Mouse (Mus musculus): ENCODE results near the gene Hoxb1.

Gene Hoxb1

DNA sequence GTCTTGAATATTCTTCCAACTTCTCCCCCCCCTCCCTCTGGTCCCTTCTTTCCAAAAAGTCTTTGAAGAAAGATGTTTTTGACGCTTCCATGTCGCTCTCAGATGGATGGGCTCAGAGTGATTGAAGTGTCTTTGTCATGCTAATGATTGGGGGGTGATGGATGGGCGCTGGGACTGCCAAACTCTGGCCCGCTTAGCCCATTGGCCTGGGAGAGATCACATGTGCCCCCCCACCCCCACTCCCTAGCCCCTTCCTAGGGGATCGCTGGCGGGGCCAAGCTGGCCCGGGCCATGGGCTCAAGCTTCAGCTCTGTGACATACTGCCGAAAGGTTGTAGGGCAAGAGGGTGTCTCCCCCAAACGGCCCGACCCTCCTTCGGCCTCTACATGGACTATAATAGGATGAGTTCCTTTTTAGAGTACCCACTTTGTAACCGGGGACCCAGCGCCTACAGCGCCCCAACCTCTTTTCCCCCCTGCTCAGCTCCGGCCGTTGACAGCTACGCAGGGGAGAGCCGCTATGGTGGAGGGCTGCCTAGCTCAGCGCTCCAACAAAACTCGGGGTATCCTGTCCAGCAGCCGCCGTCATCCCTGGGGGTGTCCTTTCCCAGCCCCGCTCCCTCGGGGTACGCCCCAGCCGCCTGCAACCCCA is at the start of gene Hoxb1:
Gene Hoxb1, plus strand, starts transcription at position 312 of the 651 bp plus-strand sequence.
- no peak for DNase-seq (ENCODE audit: low read depth)

DNA sequence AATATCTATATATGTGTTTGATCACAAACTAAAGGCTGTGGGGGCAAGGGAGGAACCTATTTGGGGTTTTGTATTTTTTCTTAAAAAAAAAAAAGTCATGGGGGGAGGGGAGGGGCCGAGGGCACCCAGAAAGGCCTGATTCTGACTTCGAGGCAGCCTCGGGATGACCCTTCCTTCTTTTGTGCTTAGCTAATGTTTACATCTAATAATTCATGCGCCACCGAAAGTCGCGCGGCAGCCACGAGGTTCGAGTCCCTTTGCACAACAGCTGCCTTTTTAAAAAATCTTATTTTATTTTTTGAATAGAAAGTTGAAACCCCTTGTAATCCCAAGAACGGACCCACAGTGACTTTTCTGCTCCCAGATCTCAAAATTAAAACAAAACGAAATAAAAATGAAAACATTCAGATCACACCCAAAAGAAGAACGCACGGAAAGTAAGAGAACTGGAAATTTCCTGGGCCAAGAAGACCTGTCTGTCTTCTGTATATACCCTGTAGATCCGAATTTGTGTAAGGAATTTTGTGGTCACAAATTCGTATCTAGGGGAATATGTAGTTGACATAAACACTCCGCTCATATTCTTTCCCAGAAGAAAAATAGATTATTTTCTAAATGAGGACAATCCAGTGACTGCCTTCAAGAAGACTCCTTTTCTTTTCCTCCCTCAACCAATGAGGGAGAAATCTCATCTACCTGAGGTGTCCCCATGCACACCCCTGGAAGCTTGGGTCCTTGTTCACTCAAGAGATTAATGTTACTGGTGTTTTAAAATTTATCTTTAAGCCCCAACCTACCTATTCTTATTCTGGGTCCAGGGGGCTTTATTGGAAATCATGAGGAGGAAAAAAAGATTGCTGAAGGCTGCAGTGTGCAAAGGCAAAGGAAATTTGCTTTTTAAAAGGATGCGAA is 48.6 kb upstream of the Hoxb1 start:
- peak; percentile 12 for DNase-seq (ENCODE audit: low read depth)

DNA sequence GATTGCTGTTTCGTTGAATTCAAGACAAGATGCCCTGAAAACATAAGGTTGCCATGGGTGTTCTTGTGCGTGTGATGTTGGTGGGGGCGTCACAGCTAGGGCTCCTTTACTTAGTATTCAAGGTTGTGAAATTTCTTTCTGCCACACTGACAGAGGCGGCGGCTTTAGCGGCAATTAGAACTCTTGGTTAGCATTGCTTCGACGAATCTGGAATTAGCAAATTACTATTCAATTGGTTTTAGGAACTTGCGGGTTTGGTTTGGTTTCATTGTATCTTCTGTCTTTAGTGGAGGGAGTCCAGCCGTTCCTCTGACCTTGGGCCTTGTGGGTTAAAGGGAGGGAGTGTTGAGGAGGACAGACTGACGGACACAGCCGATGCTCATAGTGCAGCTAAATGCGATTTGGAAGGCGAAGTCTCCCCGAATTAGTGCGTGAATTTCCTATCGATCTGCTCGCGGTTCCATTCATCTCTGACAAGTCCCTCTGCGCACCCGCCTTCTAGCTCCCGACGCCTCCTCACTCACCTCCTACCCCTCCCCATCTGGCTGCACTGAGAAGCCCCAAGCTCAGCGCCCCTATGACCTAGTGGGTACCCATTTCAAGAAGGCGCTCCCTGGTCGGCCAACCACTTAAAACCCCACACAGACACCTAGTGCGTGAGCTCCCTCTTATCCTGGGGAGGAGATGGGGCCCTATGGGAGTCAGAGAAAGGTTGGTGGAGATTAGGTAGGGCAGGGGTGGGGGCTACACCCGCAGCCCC is 47.8 kb upstream of the Hoxb1 start, which contains the start of gene Hoxb4:
Gene Hoxb4, plus strand, starts transcription at position 660 of the 760 bp plus-strand sequence.
- no peak for DNase-seq (ENCODE audit: low read depth)

DNA sequence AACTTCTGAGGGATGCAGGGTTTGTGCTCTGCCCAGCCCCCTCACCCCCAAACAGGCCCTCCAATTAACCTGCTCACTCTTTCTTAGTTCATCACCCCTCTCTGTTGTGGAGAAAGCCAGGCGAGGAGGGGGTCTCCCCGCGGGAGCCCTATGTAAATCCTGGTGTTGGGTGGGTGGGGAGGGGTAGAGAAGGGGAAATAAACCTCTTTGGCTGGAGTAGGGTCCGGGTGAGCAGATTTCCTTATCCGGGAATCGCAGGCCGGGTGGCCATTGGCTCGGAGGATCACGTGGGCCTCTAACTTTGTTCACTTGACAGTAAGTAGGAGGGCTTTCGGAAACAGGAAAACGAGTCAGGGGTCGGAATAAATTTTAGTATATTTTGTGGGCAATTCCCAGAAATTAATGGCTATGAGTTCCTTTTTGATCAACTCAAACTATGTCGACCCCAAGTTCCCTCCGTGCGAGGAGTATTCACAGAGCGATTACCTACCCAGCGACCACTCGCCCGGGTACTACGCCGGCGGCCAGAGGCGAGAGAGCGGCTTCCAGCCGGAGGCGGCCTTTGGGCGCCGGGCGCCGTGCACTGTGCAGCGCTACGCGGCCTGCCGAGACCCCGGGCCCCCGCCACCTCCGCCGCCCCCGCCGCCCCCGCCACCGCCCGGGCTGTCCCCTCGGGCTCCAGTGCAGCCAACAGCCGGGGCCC is 47.0 kb upstream of the Hoxb1 start:
- peak; percentile 83 for DNase-seq (ENCODE audit: low read depth)

DNA sequence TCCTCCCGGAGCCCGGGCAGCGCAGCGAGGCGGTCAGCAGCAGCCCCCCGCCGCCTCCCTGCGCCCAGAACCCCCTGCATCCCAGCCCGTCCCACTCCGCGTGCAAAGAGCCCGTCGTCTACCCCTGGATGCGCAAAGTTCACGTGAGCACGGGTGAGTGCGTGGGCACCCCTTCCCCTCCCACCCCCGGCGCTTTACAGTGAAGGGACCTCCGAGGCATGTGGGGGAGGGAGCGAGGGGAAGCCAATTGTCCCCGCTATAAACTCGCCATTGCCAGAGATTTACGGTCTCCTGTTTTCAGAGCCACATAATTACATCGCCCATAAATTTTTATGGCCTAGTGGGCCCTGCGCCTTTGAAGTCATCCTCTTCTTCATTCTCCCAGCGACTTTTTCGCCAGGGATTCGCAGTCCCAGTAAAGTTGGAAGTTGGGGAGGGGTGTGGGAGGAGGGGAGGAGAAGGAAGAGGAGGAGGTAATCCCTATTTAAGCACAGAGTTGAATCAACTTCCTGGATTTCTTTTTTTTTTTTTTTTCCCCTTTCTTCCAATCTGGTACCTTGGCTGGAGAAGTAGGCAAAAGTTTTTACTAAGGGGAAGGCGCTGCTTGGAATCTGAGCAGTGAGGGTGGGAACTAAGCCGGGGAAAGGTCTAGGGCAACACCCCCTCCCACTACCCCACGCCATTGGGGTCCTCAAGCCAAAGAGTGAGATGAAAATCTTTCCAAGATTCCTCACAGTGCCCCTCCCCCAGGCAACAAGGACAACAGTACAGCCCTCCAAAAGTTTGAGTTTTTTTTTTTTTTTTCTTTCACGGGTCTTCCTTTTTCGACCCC is 46.3 kb upstream of the Hoxb1 start:
- DNase-seq (ENCODE audit: low read depth) = peak; percentile 48

DNA sequence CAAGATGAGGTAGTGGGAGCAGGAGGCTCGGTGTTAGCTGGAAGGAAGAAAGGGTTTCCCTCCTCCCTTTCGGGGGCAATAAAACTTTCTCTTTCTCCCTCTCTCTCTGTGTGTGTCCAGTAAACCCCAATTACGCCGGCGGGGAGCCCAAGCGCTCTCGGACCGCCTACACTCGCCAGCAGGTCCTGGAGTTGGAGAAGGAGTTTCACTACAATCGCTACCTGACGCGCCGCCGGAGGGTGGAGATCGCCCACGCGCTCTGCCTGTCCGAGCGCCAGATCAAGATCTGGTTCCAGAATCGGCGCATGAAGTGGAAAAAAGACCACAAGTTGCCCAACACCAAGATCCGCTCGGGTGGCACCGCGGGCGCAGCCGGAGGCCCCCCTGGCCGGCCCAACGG is 45.6 kb upstream of the Hoxb1 start:
- DNase-seq (ENCODE audit: low read depth) = peak; percentile 38

DNA sequence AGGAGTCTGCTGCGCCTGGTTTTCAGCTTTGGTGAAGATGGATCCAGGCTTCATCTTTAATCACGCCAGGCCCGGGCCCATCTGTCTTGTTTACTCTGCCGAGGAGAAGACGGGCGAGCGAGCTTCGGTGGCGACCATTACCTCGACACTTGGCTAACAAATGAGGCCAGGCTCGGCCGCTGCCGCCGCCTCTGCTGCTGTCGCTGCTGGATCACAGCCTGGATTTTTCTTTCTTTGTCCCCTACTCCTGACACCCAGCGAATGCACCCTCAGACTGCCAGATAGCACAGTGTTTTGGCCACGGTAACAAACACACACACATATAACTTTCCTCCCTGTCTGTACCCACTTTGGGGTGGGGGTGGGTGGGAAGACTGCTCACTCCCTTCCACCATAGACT is 44.9 kb upstream of the Hoxb1 start:
- DNase-seq (ENCODE audit: low read depth) = no peak

DNA sequence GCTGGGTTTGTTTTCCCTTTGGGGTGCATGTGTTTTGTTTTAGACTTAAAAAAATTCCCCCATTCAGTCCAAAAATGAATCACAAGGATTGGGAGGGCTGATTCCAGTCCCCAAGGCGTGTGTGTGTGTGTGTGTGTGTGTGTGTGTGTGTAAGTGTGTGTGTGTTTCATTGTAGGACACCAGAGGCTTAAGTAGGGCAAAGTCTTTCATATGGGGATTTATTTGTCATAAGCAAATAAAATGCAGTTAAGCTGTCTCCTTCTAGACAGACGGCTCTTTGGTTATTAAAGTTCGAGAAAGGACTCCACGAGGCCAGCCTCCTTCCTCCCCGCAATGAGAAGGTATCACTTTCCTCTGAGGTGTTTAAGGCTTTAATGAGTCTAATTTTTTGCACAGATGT is 43.7 kb upstream of the Hoxb1 start:
- DNase-seq (ENCODE audit: low read depth) = no peak

DNA sequence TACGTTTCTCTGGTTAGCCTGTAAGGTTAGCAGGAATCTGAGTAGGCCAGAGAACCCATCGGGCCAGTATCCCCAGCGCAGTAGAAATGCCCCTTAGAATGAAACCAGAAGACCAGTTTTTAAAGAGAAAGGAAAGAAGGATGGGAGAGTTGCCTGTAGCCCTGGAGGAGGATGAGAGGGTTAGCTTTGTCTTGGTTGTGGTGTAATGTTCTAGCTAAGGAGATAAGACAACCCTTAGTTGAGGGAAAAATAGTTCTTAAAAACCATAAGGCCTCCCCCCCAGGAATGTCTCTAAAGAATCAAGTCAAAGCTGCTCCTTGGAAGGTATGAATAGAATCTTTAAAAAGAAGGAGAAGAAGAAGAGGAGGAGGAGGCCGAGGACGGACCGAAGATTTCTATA is 42.8 kb upstream of the Hoxb1 start:
- DNase-seq (ENCODE audit: low read depth) = no peak

DNA sequence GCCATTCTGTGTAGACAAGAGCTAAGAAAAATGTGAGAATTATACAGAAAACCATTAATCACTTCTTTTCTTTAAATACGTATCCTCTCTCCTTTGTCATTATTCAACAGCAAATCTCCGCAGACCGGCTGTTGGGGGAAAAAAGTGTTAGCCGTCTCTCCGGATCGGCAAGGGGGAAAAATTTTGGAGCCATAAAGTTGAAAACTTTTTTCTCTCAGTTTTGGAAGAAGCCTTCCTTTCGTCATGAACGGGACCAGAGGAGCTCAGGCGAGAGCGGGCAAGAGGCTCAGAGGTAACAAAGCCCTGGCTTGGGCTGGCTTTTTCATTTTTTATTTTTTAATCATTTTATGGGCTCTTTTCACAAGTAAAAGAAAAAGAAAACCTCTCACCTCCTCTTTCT is 42.4 kb upstream of the Hoxb1 start, which contains the start of gene Hoxb3:
Gene Hoxb3, plus strand, starts transcription at position 173 of the 400 bp plus-strand sequence.
- no peak for DNase-seq (ENCODE audit: low read depth)

DNA sequence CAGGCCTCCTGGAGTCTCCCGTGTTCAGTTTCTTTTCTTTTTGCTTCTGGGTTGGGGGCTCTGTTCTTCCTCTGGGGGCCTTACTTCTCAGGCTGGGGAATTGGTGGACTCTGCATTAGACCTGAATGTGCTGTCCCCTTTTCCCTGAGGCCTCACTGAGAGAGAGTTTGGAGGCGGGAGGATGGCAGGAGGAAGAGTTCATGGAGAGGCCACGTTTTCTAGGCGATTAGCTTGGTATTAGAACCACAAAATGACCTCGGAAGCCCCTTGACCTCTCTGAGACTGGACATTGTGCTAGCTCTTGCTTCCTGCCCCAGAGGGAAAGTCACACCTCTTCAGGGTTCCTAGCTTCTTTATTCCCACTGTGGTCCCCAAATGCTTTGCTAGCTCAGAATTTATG is 41.4 kb upstream of the Hoxb1 start:
- DNase-seq (ENCODE audit: low read depth) = no peak

DNA sequence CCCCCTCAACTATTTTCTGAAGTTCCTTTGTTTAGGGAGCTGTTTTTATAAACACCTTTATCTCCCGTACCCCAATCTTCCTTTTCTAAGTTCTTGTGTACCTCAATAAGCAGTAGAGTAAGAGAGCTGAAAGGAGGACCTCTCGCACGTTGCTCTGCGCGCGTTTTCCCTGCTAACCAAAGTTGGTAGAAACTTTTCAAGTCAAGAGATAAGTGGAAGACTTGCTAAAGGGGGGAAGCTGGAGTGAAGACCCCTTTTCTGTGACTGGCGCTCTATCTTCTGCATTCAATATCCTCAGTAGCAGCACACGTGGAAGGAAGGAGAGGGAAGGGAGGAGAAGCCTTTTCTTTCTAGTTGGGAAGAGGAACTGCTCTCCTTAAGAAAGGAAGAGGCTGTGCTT is 40.6 kb upstream of the Hoxb1 start:
- no peak for DNase-seq (ENCODE audit: low read depth)

DNA sequence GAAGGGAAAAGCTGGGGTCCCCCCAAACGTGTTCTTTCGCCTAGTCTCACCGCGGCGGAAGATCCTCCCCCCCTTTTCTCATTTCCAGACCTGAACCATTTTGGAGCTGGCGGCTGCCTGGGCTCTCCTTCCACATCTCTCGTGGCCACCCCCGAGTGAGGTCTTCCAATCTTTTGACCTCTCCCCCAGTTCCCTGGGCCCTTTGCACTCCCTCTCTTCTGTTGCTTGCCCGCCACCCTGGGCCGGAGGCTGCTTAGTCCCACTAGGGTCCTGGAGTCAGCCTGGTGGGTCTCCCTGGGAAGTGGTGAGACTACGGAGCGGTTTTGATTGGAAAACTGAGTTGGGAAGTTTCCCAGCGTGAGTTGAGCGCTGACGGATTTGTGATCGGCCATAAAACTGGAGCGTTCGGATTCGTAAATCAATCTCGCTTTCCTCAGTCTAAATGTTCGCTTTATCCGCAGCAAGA is 39.8 kb upstream of the Hoxb1 start:
- DNase-seq (ENCODE audit: low read depth) = no peak

DNA sequence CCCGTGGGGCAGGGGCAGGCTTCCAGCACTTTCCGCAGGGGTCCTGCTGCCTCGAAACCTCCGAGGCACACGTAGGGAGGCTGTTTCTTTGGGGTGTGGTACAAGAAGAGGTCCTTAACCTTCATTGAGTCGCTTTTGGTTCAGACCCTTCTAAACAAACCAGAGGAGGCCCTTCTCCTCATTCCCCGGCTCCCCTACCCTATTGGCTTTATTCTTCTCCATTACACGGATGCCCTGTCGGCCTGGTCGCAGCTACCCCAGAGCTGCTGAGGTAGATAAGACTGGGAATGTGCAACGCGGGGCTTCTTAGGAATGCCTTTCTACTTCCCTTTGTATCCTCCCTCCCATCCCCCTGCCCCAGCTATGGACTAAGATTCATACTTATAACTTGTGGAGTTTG is 38.8 kb upstream of the Hoxb1 start:
- no peak for DNase-seq (ENCODE audit: low read depth)

DNA sequence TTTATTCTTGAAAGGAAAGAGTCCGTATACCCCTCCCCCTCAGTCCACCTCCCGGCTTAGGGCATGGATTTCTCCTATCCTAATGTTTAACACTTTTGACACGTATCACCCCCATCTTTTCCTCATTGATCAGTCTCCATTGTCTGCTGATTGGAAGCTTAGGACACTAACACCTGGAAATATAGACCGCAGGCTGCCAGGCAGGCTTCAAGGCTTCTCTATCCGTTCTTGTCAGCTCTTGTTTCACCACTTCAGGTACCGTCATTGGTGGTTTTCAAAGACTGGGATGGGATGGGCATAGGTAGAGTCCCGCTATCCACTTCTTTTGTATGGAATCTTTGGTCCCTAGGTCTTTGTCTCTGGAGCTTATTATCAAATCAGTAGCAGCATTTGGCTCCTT is 38.4 kb upstream of the Hoxb1 start:
- no peak for DNase-seq (ENCODE audit: low read depth)

DNA sequence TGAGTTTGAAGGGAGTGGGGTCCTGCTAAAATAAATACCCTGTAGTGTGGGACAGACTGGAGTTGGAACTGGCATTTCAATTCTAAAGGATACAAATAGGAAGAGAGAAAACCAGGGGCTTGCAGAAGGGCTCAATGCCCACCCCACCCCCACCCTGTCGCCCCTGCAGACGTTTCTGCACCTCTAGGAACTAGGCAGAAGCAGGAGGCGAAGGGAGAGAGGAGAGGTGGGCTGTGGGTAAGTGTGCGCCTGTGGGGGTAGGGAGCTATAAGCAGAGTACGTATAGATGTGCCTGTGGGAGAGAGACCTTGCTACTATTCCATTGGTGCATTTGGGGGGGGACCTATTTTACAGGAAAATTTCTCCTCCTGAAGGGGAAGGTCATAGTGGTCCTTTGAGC is 37.8 kb upstream of the Hoxb1 start:
- DNase-seq (ENCODE audit: low read depth) = no peak

DNA sequence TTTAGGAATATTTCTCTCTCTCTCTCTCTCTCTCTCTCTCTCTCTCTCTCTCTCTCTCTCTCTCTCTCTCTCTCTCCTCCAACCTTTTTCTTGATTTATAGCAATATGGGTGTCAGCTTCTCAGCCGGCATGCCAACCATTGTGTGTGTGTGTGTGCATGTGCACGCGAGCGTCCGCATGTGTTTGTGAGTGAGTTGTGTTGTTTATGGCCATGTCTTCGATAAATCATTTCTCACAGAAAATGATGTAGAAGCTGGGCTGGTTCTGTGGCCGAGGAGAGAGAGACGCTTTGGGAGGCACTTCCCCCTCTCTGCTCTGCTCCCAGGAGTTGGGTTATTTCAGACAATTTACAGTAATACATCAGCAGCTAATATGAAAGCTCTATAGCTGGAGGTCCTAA is 36.9 kb upstream of the Hoxb1 start:
- DNase-seq (ENCODE audit: low read depth) = no peak

DNA sequence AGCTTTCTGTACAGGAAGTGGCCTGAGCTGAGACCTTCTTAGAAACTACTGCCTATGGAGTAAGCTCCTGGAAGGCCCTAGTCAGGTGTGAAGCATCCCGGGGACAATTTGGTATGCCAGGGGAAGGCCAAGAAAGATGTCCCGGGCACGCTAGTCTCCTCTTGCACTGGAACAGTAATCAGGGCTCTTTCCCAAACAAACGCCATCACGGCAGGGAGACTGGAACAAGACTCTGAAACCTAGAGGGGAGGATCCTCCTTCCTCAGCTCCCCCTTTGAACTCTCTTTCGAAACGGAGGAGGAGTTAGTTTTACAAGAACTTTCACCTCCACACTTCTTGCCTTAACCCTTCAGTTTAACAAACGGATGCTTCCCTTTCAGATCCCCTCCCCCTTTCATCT is 33.4 kb upstream of the Hoxb1 start:
- no peak for DNase-seq (ENCODE audit: low read depth)

DNA sequence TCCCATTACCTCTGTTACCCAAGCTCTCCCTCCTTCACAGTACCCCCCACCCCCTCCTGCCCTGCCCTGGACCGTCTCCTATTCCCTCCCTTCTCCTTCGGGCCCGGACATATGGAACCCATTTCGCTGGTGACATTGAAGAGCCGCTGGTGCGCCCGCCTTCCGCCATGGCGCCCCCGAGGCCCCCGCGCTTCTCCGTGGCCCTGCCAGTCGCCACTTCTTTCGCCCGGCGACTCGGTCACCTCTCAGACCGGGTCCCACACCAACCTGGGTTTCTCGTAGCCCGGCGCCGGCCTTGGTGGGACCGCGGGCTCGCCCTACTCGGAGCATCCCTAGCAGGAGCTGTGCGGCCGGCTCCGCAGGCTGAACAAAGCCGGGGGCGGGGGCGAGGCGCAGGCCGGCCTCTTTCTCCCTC is 32.9 kb upstream of the Hoxb1 start:
- DNase-seq (ENCODE audit: low read depth) = no peak

DNA sequence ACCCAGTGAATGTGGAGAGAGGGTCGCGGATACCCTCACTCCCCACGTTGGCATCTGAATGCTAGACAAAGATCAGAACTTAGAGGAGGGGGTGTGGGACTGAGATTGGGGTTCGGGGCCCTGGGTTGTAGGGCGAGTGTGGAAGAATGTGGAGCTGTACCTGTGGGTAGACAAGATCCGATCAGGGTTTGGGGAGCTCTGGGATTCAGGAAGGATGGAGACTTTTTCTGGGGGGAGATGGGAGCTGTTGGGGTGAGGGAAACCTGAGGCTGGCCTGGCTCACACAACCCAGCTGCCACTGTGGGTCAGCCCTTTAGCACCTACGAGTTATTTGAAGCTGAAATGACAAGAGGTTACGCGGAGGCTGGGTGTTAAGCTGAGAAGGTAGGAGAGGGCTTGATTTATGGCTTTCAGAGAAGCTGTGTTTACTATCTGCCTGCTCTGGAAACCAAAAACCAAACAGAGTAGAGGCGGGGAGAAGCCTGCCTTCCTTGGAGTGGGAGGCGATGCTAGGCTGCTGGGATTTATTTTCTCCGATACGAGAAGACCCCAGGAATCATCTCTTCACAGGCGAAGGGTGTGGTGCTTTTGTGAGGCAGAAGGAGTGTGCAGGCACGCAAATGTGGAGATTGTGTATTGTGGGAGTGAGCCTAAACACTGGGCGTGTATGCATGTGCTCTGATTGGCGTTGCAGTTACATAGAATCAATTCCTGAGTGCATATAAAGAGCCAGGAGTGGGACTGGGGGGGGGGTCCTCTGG is 32.1 kb upstream of the Hoxb1 start:
- no peak for DNase-seq (ENCODE audit: low read depth)

Data from induced T-regulatory cell, adult 2 months (primary cell).